Mouse (Mus musculus) erythroblast, embryonic 14.5 days (primary cell): ENCODE measurements around the gene 4930516K23Rik. TPM values are rescaled to one million over a fixed set of nuclear protein-coding genes. Genes with fewer than 3 reads are reported as not detected.

Source experiments
- H3K27me3 ChIP-seq: 2 replicates; pipeline ENCODE4 v1.6.1; 2012; ENCODE audit warnings: inconsistent platforms; ENCODE audit not compliant: control insufficient read depth
- H3K36me3 ChIP-seq: 2 replicates; pipeline ENCODE4 v1.6.1; 2012; ENCODE audit warnings: mild to moderate bottlenecking, inconsistent platforms; ENCODE audit not compliant: control insufficient read depth
- H3K4me1 ChIP-seq: 2 replicates; pipeline ENCODE4 v1.6.1; 2012; ENCODE audit warnings: inconsistent platforms; ENCODE audit not compliant: control insufficient read depth
- H3K4me3 ChIP-seq: replicated peaks from 2 replicates; pipeline ENCODE3; 2012; ENCODE audit warnings: moderate library complexity, mild to moderate bottlenecking, inconsistent platforms
- H3K9me3 ChIP-seq: 2 replicates; pipeline ENCODE4 v1.6.1; 2012; ENCODE audit warnings: low read length, inconsistent platforms, mixed read lengths; ENCODE audit not compliant: control insufficient read depth
- GATA1 ChIP-seq: IDR thresholded peaks from 2 replicates; pipeline ENCODE4 v1.6.1; 2012; ENCODE audit warnings: low read length, inconsistent platforms, mixed read lengths
- TAL1 ChIP-seq: IDR thresholded peaks from 3 replicates; pipeline ENCODE4 v1.6.1; 2012; ENCODE audit warnings: low read length, inconsistent platforms, mixed read lengths
- polyA plus RNA-seq: library from polyadenylated mRNA; stranded (reverse); fragments of >175 nt; gene quantifications from 2 replicates; pipeline ENCODE4 v1.2.3, GENCODE M21; 2012

The 4930516K23Rik gene
- polyA plus RNA-seq: not detected in 2 replicates

DNA sequence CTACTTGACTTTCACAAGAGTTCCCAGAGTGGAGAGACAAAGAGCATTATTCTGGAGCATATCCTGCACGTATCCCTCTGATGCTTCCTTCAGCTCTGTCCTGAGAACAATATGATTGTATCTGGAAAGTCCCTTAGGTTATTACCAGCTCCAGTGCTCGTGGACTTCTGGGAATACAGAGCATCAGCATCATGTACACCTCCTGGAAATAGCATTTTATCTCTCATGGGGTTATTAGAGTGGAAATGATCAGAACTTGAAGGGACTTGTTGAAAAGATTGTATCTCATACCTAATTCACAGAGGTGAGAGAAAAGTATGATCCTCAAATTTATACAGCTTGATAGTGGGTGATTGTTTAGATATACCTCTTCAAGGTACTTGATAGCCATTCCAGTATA is at the start of gene 4930516K23Rik:
Gene 4930516K23Rik, minus strand, starts transcription at position 101 of the 400 bp plus-strand sequence.
- no peaks in the 10 kb centered on the region for H3K36me3 ChIP-seq
- no peaks in the 10 kb centered on the region for H3K4me1 ChIP-seq
- no peak within 1 kb of the TSS for H3K4me3 ChIP-seq
- no peak for TF ChIP-seq GATA1
- TF ChIP-seq TAL1: no peak
- H3K27me3 ChIP-seq: no peaks in the 10 kb centered on the region
- H3K9me3 ChIP-seq: no peaks in the 10 kb centered on the region

DNA sequence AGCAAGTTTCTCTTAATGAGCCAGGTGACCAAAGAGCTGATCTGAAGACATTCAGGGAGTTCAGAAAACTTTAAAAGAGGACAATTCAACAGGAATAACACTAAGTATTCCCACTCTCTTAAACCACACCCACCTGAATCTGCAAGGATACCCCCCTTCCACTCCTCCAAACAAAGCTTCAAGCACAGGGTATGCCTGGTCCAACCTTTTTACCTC is 43.4 kb upstream of the 4930516K23Rik start, which contains the start of gene Olfr646:
Gene Olfr646, plus strand, starts transcription at position 117 of the 216 bp plus-strand sequence.
- Histone ChIP-seq H3K4me1 (no peaks in the 10 kb centered on the region), H3K4me3 (no peak within 1 kb of the TSS), H3K9me3 (no peaks in the 10 kb centered on the region), H3K27me3 (no peaks in the 10 kb centered on the region), H3K36me3 (no peaks in the 10 kb centered on the region)
- TF ChIP-seq TAL1 (no peak), GATA1 (no peak)

DNA sequence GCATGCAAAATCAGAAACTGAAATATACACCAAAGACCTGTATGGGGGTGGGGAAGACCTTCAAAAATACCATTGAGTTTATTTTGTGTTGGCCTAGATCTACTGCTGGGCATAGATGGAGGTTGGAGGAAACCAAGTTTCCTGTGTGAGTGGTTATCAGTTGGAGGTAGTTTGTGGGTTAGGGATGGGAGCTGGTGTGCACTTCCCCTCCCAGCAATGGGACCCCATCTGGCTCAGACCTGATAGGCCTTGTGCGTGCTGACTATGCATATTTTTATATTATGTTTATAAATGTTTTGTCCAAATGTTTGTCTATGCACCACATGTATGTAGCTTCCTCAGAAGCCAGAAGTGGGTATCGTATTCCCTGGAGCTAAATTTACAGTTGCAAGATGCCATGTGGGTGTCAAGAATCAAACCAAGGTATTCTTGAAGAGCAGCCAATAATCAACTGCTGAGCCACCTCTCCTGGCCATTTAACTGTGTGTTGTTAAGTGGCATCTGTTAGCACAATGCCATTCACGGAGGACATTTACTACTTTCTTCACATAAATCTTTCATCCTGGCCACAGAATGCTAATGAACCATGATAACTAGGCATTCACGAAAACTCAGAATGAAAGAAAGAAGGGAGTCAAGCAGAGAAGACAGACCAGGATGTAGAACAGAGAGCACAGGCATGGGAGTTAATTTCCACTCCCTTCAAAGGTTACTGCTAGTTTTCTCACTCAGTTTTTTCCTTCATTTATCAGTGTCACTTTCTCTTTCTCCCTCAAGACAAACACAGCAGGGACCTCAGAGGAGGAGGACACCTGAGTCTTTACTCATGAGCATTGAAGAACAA is 42.9 kb upstream of the 4930516K23Rik start:
- H3K4me3 ChIP-seq: no peak overlapping the region
- no peaks in the 10 kb centered on the region for H3K4me1 ChIP-seq
- no peaks in the 10 kb centered on the region for H3K27me3 ChIP-seq
- H3K9me3 ChIP-seq: no peaks in the 10 kb centered on the region
- H3K36me3 ChIP-seq: no peaks in the 10 kb centered on the region
- no peak for TF ChIP-seq TAL1
- TF ChIP-seq GATA1: no peak

DNA sequence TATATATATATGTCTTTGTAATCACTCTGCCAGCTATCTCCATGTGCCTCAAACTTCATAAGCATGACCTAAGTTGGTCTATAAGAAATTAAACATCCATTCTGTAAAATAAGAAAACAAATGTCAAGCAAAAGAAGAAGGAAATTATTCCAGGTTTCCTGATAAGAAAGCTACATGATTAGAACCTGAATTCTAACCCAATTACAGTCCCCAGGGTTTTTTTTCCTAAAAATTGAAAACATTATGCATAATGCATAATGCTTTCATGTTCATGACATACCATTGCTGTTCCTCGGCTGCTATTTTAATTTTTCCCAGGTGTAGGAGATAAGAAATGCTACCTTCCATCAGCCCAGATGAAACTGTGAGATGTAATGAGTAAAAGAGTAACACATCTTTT is 24.1 kb upstream of the 4930516K23Rik start, which contains the start of gene Olfr645:
Gene Olfr645, minus strand, starts transcription at position 101 of the 400 bp plus-strand sequence.
- TF ChIP-seq TAL1 (no peak), GATA1 (no peak)
- Histone ChIP-seq H3K36me3 (no peaks in the 10 kb centered on the region), H3K4me3 (no peak within 1 kb of the TSS), H3K4me1 (no peaks in the 10 kb centered on the region), H3K27me3 (no peaks in the 10 kb centered on the region), H3K9me3 (no peaks in the 10 kb centered on the region)

DNA sequence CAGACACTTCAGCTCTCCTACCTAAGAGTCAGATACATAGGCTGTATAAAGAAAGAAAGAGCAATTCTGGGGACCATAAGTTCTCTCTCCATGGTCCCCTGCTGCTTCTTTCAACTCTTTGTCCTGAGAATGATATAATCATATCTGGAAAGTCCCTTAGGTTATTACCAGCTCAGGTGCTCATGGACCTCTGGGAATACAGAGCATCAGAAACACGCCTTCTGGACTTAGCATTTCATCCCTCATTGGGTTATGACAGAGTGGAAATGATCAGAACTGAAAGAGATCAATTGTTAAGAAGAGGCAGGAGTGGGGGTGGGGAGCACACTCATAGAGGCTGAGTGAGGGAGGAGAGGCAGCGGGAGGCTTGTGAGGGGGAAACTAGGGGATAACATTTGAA is 10.5 kb upstream of the 4930516K23Rik start, which contains the start of gene Olfr644:
Gene Olfr644, minus strand, starts transcription at position 101 of the 400 bp plus-strand sequence.
- no peak within 1 kb of the TSS for H3K4me3 ChIP-seq
- H3K9me3 ChIP-seq: no peaks in the 10 kb centered on the region
- TF ChIP-seq GATA1: no peak
- no peak for TF ChIP-seq TAL1
- H3K4me1 ChIP-seq: no peaks in the 10 kb centered on the region
- H3K27me3 ChIP-seq: no peaks in the 10 kb centered on the region
- no peaks in the 10 kb centered on the region for H3K36me3 ChIP-seq

DNA sequence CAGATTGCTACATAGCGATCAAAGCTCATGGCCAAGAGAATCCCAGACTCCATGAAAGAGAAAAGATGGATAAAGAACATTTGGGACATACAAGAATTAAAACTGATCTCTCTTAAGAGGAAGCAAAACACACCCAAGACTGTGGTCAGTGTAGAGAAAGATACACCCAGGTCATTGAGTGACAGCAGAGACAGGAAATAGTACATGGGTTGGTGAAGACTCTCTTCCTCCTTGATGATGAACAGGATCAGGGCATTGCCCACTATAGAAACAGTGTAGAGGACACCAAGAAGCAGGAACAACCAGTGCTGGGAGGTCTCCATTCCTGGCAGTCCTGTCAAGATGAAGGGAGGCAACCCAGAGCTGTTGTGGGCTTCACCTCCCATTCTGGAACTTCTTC is 2.0 kb downstream of the 4930516K23Rik start:
- Histone ChIP-seq H3K9me3 (no peaks in the 10 kb centered on the region), H3K36me3 (no peaks in the 10 kb centered on the region), H3K4me1 (no peaks in the 10 kb centered on the region), H3K4me3 (no peak overlapping the region), H3K27me3 (no peaks in the 10 kb centered on the region)
- TF ChIP-seq GATA1 (no peak), TAL1 (no peak)

DNA sequence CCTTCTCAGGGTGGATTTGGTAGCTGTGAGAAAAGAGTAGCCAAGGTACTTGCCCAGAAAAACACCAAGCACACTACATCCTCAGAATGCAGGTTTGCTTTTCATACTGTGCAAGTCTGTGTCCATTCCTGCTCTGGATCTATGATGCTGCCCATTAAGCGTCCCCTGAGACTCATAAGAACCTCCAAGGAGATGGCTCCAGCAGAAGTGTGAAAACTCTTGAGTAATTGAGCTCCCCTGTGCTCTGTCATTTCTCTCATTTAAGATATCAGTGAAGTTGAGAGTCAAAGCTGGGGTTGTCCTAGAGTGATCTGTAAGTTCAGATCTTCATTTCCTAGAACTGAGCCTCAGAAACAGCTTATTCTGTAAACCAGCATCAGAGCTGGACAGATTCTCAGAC is 8.7 kb downstream of the 4930516K23Rik start, which contains the start of gene Olfr642:
Gene Olfr642, minus strand, starts transcription at position 101 of the 400 bp plus-strand sequence.
- H3K4me1 ChIP-seq: no peaks in the 10 kb centered on the region
- no peaks in the 10 kb centered on the region for H3K27me3 ChIP-seq
- TF ChIP-seq GATA1: no peak
- TF ChIP-seq TAL1: no peak
- no peaks in the 10 kb centered on the region for H3K9me3 ChIP-seq
- no peaks in the 10 kb centered on the region for H3K36me3 ChIP-seq
- no peak within 1 kb of the TSS for H3K4me3 ChIP-seq

DNA sequence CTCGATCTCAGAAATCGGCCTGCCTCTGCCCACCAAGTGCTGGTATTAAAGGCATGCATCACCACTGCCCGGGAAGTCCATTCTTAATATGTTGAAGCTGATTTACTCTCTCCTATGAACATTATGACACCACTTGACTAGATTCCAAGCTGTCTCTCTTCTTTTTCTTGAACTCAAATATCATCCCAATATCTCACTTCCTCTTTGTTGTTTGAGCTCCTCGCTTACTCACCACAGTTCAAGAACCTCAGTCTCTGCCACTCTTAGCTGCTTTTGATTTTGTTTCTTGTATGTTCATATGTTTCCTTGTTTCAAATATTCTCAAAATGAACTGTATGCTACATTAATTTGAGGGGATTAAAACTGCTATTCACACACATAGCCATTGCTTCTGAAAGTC is 10.5 kb downstream of the 4930516K23Rik start:
- Histone ChIP-seq H3K36me3 (no peaks in the 10 kb centered on the region), H3K4me1 (no peaks in the 10 kb centered on the region), H3K9me3 (no peaks in the 10 kb centered on the region), H3K27me3 (no peaks in the 10 kb centered on the region), H3K4me3 (no peak overlapping the region)
- TF ChIP-seq TAL1: no peak
- TF ChIP-seq GATA1: no peak

DNA sequence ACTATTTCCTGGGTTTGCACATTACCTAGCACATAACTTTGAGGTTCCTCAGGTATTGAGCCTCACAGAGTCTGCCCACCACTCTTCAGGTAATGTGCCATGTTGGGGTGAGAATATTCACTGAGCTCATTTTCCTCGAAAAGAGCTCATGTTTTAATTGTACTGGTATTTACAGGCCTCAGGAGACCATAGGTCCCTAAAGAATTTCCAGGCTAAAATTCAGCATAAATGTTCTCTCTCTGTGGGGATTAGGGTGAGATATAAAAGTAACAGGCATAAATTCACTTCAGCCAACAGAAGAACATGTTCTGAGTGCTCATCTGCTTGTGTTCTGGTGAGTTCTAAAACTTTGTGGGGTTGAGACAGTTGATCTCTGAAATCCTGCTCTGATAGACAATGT is 26.1 kb downstream of the 4930516K23Rik start, which contains the start of gene Olfr641:
Gene Olfr641, plus strand, starts transcription at position 301 of the 400 bp plus-strand sequence.
- no peaks in the 10 kb centered on the region for H3K9me3 ChIP-seq
- no peaks in the 10 kb centered on the region for H3K4me1 ChIP-seq
- no peak for TF ChIP-seq GATA1
- no peak for TF ChIP-seq TAL1
- no peaks in the 10 kb centered on the region for H3K27me3 ChIP-seq
- no peaks in the 10 kb centered on the region for H3K36me3 ChIP-seq
- no peak within 1 kb of the TSS for H3K4me3 ChIP-seq
